Mouse (Mus musculus) embryonic facial prominence, embryonic 11.5 days (tissue): ENCODE data around the gene Hist2h4. TPM values are rescaled to one million over a fixed set of nuclear protein-coding genes. Genes with fewer than 3 reads are reported as not detected.
"Not testable (repeated sequence)": the region's sequence is repeated elsewhere in the genome, so short reads cannot be mapped to it uniquely, and the experiment has no call there.

ENCODE experiments used
- ATAC-seq: fragments of 200-750 bp; cut with Nextera tagmentation; replicated peaks from 2 replicates; pipeline ENCODE4 v1.8.0; 2017; ENCODE audit warnings: low read depth; ENCODE audit not compliant: insufficient number of reproducible peaks, low FRiP score, low TSS enrichment
- DNase-seq: peaks from one replicate; pipeline ENCODE4 v3.0.0-alpha.2; 2015; ENCODE audit warnings: low spot score
- H3K27ac ChIP-seq: fragments of 300-500 bp; sonication (generic); replicated peaks from 2 replicates; pipeline ENCODE4 v1.5.1; 2014; ENCODE audit warnings: mild to moderate bottlenecking, low read depth, low read length, control low read depth
- H3K27me3 ChIP-seq: fragments of 300-500 bp; sonication (generic); 2 replicates; pipeline ENCODE4 v1.6.1; 2014; ENCODE audit warnings: mild to moderate bottlenecking, low read length, moderate library complexity, mixed read lengths; ENCODE audit not compliant: control insufficient read depth, insufficient read depth
- H3K36me3 ChIP-seq: fragments of 300-500 bp; sonication (generic); replicated peaks from 2 replicates; pipeline ENCODE4 v1.6.1; 2014; ENCODE audit warnings: low read depth, mild to moderate bottlenecking, low read length, moderate library complexity, mixed read lengths; ENCODE audit not compliant: control insufficient read depth, insufficient read depth
- H3K4me1 ChIP-seq: fragments of 300-500 bp; sonication (generic); 2 replicates; pipeline ENCODE4 v1.6.1; 2014; ENCODE audit warnings: low read length, mixed read lengths; ENCODE audit not compliant: control insufficient read depth, insufficient read depth
- H3K4me2 ChIP-seq: fragments of 300-500 bp; sonication (generic); 2 replicates; pipeline ENCODE4 v1.6.1; 2014; ENCODE audit warnings: low read depth, mild to moderate bottlenecking, control low read depth, low read length, moderate library complexity
- H3K4me3 ChIP-seq: fragments of 300-500 bp; sonication (generic); 2 replicates; pipeline ENCODE4 v1.5.1; 2014; ENCODE audit warnings: low read depth, low read length, control low read depth
- H3K9ac ChIP-seq: fragments of 300-500 bp; sonication (generic); replicated peaks from 2 replicates; pipeline ENCODE4 v1.6.1; 2014; ENCODE audit warnings: mild to moderate bottlenecking, control low read depth, low read length
- H3K9me3 ChIP-seq: fragments of 300-500 bp; sonication (generic); replicated peaks from 2 replicates; pipeline ENCODE4 v1.6.1; 2016; ENCODE audit warnings: mild to moderate bottlenecking, low read length, inconsistent platforms, mixed read lengths; ENCODE audit not compliant: control insufficient read depth
- WGBS: fragments of 180-500 bp; shearing (Covaris S2); extraction: QIAGEN DNeasy Blood & Tissue Kit; methylation state at CpG from one replicate; pipeline ENCODE4 v1.1.7; 2014; 5-methylcytosine and 5-hydroxymethylcytosine counted together
- polyA plus RNA-seq: library from polyadenylated mRNA; unstranded; fragments of >200 nt; fragmentation: Nextera tagmentation; extraction: Ambion mirVana; gene quantifications from 2 replicates; pipeline ENCODE4 v1.2.1, GENCODE M21; 2014

Gene Hist2h4
- polyA plus RNA-seq, 1 experiment from 2014 or later = 4.4 TPM

GRCm38 (mm10) chr3:96293787-96294186 lies 30.7 kb upstream of the Hist2h4 start, which contains the start of gene Fcgr1:
TSS of gene Fcgr1 (minus strand) at chr3:96293969.
- Histone ChIP-seq H3K9me3 (no peaks in the 10 kb centered on the region), H3K4me3 (no peak within 1 kb of the TSS), H3K27me3 (no peaks in the 10 kb centered on the region), H3K4me2 (no peak within 1 kb of the TSS), H3K36me3 (no peaks in the 10 kb centered on the region), H3K4me1 (no peaks in the 10 kb centered on the region), H3K9ac (no peak within 1 kb of the TSS), H3K27ac (no peak within 1 kb of the TSS)
- ATAC-seq (no peak), DNase-seq (no peak)
- 81% methylated on average over 4 of the region's 4 CpGs for WGBS

- Histone ChIP-seq H3K9ac (no peak overlapping the region), H3K4me3 (no peak overlapping the region), H3K4me2 (no peak overlapping the region), H3K9me3 (no peaks in the 10 kb centered on the region), H3K4me1 (no peaks in the 10 kb centered on the region), H3K27ac (no peak overlapping the region), H3K36me3 (no peaks in the 10 kb centered on the region), H3K27me3 (no peaks in the 10 kb centered on the region)
- DNase-seq (no peak), ATAC-seq (no peak)
- 56% methylated on average over 5 of the region's 5 CpGs for WGBS
Measured at GRCm38 (mm10) chr3:96293368-96293767, 30.3 kb upstream of the Hist2h4 start.

- ATAC-seq (no peak), DNase-seq (no peak)
- no peak overlapping the region for H3K27ac ChIP-seq
- H3K9me3 ChIP-seq = no peaks in the 10 kb centered on the region
- H3K4me1 ChIP-seq = no peaks in the 10 kb centered on the region
- no peak overlapping the region for H3K4me3 ChIP-seq
- H3K9ac ChIP-seq = no peak overlapping the region
- 55% methylated on average over 6 of the region's 6 CpGs for whole genome bisulfite sequencing
- H3K4me2 ChIP-seq = no peak overlapping the region
- H3K36me3 ChIP-seq = no peaks in the 10 kb centered on the region
- H3K27me3 ChIP-seq = no peaks in the 10 kb centered on the region
Measured at GRCm38 (mm10) chr3:96292641-96293040, 29.5 kb upstream of the Hist2h4 start.

GRCm38 (mm10) chr3:96290727-96291126 lies 27.6 kb upstream of the Hist2h4 start:
- H3K9me3 ChIP-seq, ATAC-seq, DNase-seq, H3K36me3 ChIP-seq, H3K9ac ChIP-seq, H3K4me1 ChIP-seq, H3K27ac ChIP-seq, H3K4me3 ChIP-seq, H3K4me2 ChIP-seq, H3K27me3 ChIP-seq: not testable (repeated sequence)
- 97% methylated on average over 3 of the region's 3 CpGs for WGBS

- H3K9ac ChIP-seq = no peak overlapping the region
Measured at GRCm38 (mm10) chr3:96289201-96289600, 26.1 kb upstream of the Hist2h4 start.

GRCm38 (mm10) chr3:96287334-96287733 lies 24.2 kb upstream of the Hist2h4 start:
- not testable (repeated sequence) for H3K27ac ChIP-seq, H3K27me3 ChIP-seq, H3K4me2 ChIP-seq, H3K4me3 ChIP-seq, DNase-seq, H3K9me3 ChIP-seq, ATAC-seq, H3K4me1 ChIP-seq, H3K36me3 ChIP-seq, H3K9ac ChIP-seq
- WGBS = 84% methylated on average over 11 of the region's 11 CpGs

More at GRCm38 (mm10) chr3:96289201-96289600, 26.1 kb upstream of the Hist2h4 start:
- Histone ChIP-seq H3K4me2 (no peak overlapping the region), H3K27me3 (no peaks in the 10 kb centered on the region), H3K36me3 (no peaks in the 10 kb centered on the region), H3K4me3 (no peak overlapping the region), H3K27ac (no peak overlapping the region), H3K9me3 (no peaks in the 10 kb centered on the region), H3K4me1 (no peaks in the 10 kb centered on the region)
- WGBS = 60% methylated on average over 3 of the region's 3 CpGs
- ATAC-seq (no peak), DNase-seq (no peak)

- WGBS = 23% methylated on average over 4 of the region's 4 CpGs
- 0 out of 2 replicates have a peak overlapping the region, but pooled peaks have one; percentile 5 for H3K4me3 ChIP-seq
Measured at GRCm38 (mm10) chr3:96284457-96284856, 21.3 kb upstream of the Hist2h4 start.

GRCm38 (mm10) chr3:96280660-96281059 lies 17.5 kb upstream of the Hist2h4 start:
- H3K4me1 ChIP-seq = no peaks in the 10 kb centered on the region
- H3K9me3 ChIP-seq = no peaks in the 10 kb centered on the region
- ATAC-seq (no peak), DNase-seq (no peak)
- no peak overlapping the region for H3K4me2 ChIP-seq
- 51% methylated on average over 6 of the region's 6 CpGs for WGBS
- no peak overlapping the region for H3K27ac ChIP-seq
- no peak overlapping the region for H3K4me3 ChIP-seq
- H3K27me3 ChIP-seq = no peaks in the 10 kb centered on the region
- no peak overlapping the region for H3K9ac ChIP-seq
- no peaks in the 10 kb centered on the region for H3K36me3 ChIP-seq

More at GRCm38 (mm10) chr3:96284457-96284856, 21.3 kb upstream of the Hist2h4 start:
- Histone ChIP-seq H3K4me2 (no peak overlapping the region), H3K36me3 (no peaks in the 10 kb centered on the region), H3K4me1 (no peaks in the 10 kb centered on the region), H3K9me3 (no peaks in the 10 kb centered on the region), H3K27me3 (no peaks in the 10 kb centered on the region), H3K9ac (peak overlapping the region; percentile 3; the same call in 1 of the 2 replicates), H3K27ac (no peak overlapping the region)
- DNase-seq (peak; percentile 70), ATAC-seq (no peak)
